Mouse (Mus musculus) liver, adult 2 months (tissue): ENCODE results near the gene Col8a2.

ENCODE experiments used
- CTCF ChIP-seq: fragments of 200-500 bp; IDR thresholded peaks from 2 replicates; pipeline ENCODE4 v1.5.1; 2011; ENCODE audit warnings: low read depth, low read length, control low read depth
- POLR2A ChIP-seq: fragments of 200-500 bp; IDR thresholded peaks from 2 replicates; pipeline ENCODE4 v1.6.1; 2011; ENCODE audit warnings: low read length, control low read depth; ENCODE audit not compliant: insufficient read depth; ENCODE audit errors: extremely low read depth

GRCm38 (mm10) chr4:126246202-126246889 is 40.2 kb upstream of the Col8a2 start:
- no peak for TF ChIP-seq CTCF
- TF ChIP-seq POLR2A, result no peak
